Mouse (Mus musculus) cerebellum, adult 2 months (tissue): ENCODE measurements around the gene Ibsp. TPM values are rescaled to one million over a fixed set of nuclear protein-coding genes. Genes with fewer than 3 reads are reported as not detected.

Experiments
- DNase-seq, 2 experiments: peaks; one replicate each; pipeline ENCODE4 v3.0.0; 2021
- H3K27ac ChIP-seq: fragments of 200-500 bp; 2 replicates; pipeline ENCODE4 v1.5.1; 2012; ENCODE audit warnings: low read length, control low read depth, inconsistent platforms; ENCODE audit not compliant: insufficient read depth
- H3K27me3 ChIP-seq: fragments of 200-500 bp; 2 replicates; pipeline ENCODE4 v1.6.1; 2012; ENCODE audit warnings: inconsistent platforms, mild to moderate bottlenecking, low read length, moderate library complexity; ENCODE audit not compliant: control insufficient read depth, insufficient read depth
- H3K4me1 ChIP-seq: fragments of 200-500 bp; 2 replicates; pipeline ENCODE4 v1.6.1; 2011; ENCODE audit warnings: low read length; ENCODE audit not compliant: control insufficient read depth, insufficient read depth
- H3K4me3 ChIP-seq: fragments of 200-500 bp; replicated peaks from 2 replicates; pipeline ENCODE3; 2011; ENCODE audit warnings: mild to moderate bottlenecking, low read depth, low read length, control low read depth; ENCODE audit not compliant: insufficient read depth
- CTCF ChIP-seq: fragments of 200-500 bp; IDR thresholded peaks from 2 replicates; pipeline ENCODE4 v1.5.1; 2011; ENCODE audit warnings: low read depth, mild to moderate bottlenecking, control low read depth, low read length, moderate library complexity, borderline replicate concordance; ENCODE audit not compliant: insufficient read depth
- POLR2A ChIP-seq: fragments of 200-500 bp; IDR thresholded peaks from 2 replicates; pipeline ENCODE4 v1.6.1; 2011; ENCODE audit warnings: low read length, control low read depth, borderline replicate concordance; ENCODE audit not compliant: insufficient read depth
- WGBS: fragments of 180-500 bp; shearing (Covaris S2); methylation state at CpG from one replicate; pipeline ENCODE4 v1.1.7; 2018; 5-methylcytosine and 5-hydroxymethylcytosine counted together
- polyA plus RNA-seq: library from polyadenylated mRNA; depleted of rRNA; stranded (reverse); fragments of >200 nt; gene quantifications from 2 replicates; pipeline ENCODE4 v1.2.3, GENCODE M21; 2012

Gene Ibsp
- polyA plus RNA-seq, 1 experiment: 0.20 TPM

DNA sequence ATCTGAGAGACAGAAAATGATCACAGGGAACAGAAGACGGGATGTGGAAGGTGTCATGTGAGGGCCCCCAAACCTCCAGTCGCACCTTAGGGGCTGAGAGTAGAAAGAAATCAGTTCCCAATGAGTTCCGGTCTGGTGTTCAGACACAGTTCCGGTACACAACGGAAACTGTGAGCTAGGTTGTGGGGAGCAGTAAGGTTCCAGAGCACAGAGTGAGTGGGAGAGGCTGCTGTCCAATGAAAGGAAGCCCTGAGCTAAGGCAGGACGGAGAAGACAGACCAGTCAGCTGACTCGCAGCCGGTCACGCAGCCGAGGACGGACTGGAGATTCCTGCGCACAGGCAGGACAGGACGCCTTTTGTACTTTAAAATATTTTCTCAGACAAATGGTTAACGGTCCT lies 35.5 kb downstream of the Ibsp start:
- no peak overlapping the region for H3K27ac ChIP-seq
- 82% methylated on average over 14 of the region's 14 CpGs for WGBS
- H3K27me3 ChIP-seq: no peaks in the 10 kb centered on the region
- no peaks in the 10 kb centered on the region for H3K4me1 ChIP-seq
- DNase-seq: no peak
- H3K4me3 ChIP-seq: no peak overlapping the region
- TF ChIP-seq POLR2A (no peak), CTCF (no peak)

DNA sequence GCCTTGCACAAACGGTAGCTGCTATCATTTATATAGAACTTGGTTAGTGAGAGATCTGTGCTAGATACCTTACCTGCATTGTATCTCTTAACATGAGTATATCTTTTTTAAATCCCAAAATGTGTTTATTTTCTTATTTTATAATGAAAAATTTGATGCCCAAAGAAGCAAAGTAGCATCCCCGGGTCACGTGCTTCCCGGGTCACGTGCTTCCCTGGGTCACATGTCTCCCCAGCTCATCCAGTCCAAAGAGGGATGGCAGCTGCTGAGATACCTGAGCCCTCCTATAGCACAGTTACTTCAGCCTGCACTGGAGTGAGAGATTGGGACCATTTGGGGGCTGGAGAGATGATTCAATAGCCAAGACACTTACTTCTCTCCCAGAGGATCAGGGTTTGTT lies 37.0 kb downstream of the Ibsp start:
- no peak for TF ChIP-seq POLR2A
- no peak for TF ChIP-seq CTCF
- H3K27ac ChIP-seq: no peak overlapping the region
- DNase-seq: no peak
- no peaks in the 10 kb centered on the region for H3K27me3 ChIP-seq
- H3K4me1 ChIP-seq: no peaks in the 10 kb centered on the region
- 84% methylated on average over 5 of the region's 5 CpGs for WGBS
- no peak overlapping the region for H3K4me3 ChIP-seq

DNA sequence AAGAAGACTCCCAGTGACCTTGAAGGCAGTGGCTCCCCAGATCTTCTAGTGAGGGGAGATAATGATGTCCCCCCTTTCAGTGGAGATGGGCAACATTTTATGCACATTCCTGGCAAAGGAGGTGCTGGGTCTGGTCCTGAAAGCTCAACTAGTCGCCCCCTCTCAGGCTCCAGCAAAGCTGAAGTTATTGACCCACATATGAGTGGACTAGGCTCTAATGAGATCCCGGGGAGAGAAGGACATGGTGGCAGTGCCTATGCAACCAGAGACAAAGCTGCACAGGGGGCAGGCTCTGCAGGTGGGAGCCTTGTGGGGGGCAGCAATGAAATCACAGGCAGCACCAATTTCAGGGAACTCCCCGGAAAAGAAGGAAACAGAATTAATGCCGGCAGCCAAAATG lies 38.5 kb downstream of the Ibsp start:
- H3K27ac ChIP-seq: no peak overlapping the region
- no peaks in the 10 kb centered on the region for H3K27me3 ChIP-seq
- H3K4me1 ChIP-seq: no peaks in the 10 kb centered on the region
- 56% methylated on average over 4 of the region's 4 CpGs for WGBS
- no peak for TF ChIP-seq POLR2A
- TF ChIP-seq CTCF: no peak
- no peak overlapping the region for H3K4me3 ChIP-seq
- DNase-seq: no peak

DNA sequence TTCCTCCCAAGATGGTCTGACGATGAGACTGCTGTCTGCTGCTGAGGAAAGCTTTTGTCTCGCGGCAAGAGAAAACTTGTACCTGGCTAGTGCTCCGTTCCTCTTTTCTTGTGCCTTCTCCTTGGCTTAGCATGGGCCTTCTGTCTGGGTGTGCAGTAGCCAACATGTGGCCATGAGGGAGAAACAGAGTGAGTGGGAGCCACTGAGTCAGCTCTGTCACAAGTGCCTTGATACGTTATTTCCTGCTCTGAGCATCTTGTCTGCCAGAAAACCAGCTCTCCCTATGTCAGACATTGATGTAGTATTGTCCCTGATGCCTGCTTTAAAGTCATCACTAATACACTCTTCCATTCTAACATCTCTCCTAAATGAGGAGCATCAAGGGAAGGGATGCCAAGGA lies 40.0 kb downstream of the Ibsp start:
- DNase-seq: no peak

DNA sequence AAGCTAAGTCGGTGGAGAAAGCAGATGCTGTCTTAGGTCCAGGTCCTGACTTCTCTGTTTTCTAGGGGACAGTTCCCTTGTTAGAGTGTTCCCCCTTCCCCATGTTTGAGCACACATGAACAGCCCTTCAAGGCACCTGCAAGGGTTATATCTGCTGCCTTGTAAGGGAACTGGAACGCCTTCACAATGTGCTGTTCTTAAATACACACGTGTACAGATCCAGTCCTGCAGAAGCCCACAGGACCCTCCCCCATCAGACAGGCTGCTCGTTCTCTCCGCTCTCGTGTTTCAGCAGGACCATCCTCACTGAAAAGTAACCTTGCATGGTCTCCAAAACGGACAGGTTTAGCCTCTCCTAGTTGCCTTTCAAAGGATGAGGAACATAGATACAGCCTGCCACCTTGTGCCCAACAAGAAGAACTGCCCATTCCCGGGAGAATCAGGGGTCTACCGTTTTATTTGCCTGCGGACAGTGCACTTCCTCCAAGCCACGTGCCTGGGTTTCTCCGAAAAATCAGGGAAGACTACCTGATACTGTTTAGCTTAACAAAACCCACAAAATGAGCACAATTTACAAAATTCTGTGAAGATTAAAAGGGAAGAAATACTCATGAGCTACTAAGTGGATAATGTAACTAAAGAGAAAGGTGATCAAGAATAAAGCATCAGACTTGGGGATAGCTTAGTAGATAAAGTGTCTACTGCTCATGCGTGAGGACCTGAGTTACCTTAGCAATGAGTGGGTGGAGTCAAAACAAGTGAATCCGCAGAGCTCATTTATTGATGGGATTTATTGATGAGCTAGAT lies 40.9 kb downstream of the Ibsp start:
- H3K27ac ChIP-seq: no peak overlapping the region
- H3K4me1 ChIP-seq: no peaks in the 10 kb centered on the region
- H3K4me3 ChIP-seq: no peak overlapping the region
- TF ChIP-seq CTCF (peak; percentile 68; the same call in 1 of the 2 replicates), POLR2A (no peak)
- DNase-seq: peak; percentile 7 to 12
- 21% methylated on average over 14 of the region's 14 CpGs for WGBS
- H3K27me3 ChIP-seq: no peaks in the 10 kb centered on the region

More for the DNA sequence above, 40.0 kb downstream of the Ibsp start:
- TF ChIP-seq CTCF (no peak), POLR2A (no peak)
- H3K4me1 ChIP-seq: no peaks in the 10 kb centered on the region
- 79% methylated on average over 5 of the region's 5 CpGs for WGBS
- H3K4me3 ChIP-seq: no peak overlapping the region
- H3K27ac ChIP-seq: no peak overlapping the region
- no peaks in the 10 kb centered on the region for H3K27me3 ChIP-seq

DNA sequence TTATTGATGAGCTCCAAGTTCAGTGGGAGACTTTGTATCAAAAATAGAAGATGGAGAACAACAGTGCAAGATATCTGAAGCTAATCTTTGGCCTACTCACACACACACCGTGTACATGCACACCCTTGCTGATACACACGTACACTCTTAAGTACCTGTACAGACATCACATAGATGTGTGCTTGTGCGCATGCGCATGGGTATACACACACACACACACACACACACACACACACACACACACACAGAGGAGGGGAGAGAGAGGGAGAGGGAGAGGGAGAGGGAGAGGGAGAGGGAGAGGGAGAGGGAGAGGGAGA lies 41.5 kb downstream of the Ibsp start:
- TF ChIP-seq POLR2A: no peak
- no peak for TF ChIP-seq CTCF
- DNase-seq: no peak
- no peaks in the 10 kb centered on the region for H3K27me3 ChIP-seq
- H3K27ac ChIP-seq: no peak overlapping the region
- H3K4me1 ChIP-seq: no peaks in the 10 kb centered on the region
- no peak overlapping the region for H3K4me3 ChIP-seq
- 87% methylated on average over 3 of the region's 4 CpGs for WGBS

DNA sequence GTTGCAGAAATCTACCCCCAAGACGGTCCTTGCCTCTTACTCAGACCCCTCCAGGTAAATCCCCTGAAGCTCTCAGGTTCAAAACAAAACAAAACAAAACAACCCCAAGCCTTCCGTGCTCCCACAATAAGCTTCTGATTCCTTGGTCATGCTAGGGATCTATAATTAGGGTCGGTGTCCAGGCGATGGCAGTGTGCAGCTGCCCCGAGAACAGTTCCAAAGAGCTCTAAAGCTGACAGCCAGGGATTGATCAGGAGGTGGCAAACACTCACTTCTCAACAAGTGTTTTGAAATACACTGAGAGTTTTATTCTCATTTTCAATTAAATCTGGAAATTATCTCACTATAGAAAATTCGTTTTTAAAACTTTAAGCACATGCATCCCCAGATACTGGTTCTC lies 43.9 kb downstream of the Ibsp start:
- H3K4me3 ChIP-seq: no peak overlapping the region
- 19% methylated on average over 6 of the region's 6 CpGs for WGBS
- H3K4me1 ChIP-seq: no peaks in the 10 kb centered on the region
- DNase-seq: no peak
- H3K27me3 ChIP-seq: no peaks in the 10 kb centered on the region
- no peak overlapping the region for H3K27ac ChIP-seq
- TF ChIP-seq POLR2A (no peak), CTCF (no peak)

DNA sequence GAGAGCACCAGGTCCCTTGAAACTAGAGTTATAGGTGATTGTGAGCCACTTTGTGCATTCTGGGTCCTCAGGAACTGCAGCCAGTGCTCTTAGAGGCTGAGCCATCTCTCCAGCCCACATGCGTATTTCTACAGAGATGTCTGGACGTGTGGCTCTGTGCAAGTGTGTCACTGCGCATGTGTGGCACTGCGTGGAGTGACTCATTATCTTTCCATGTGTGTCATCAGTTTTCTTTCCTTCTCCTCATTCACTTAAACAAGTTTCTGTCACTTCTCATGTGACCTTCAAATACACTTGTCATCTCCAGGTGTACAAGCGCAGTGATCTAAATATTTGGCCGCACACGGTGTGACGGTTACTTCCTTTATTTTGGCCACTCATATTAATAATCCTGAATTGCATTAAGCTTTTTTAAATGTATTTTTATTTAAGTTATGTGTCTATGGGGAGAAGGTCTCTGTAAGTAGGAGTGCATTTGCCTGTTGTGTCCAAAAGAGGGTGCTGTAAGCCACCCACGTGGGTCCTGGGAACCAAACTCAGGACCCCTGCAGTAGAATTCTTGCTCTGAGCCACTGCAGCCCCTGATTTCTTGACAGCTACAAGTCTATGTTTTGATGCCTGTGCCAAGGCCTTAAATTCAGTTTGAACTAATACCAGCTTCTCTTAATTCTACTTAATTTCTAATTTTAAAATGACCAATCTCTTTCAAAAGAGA lies 45.7 kb downstream of the Ibsp start:
- Histone ChIP-seq H3K4me3 (no peak overlapping the region), H3K27me3 (no peaks in the 10 kb centered on the region), H3K4me1 (no peaks in the 10 kb centered on the region), H3K27ac (no peak overlapping the region)
- WGBS: 73% methylated on average over 9 of the region's 9 CpGs
- DNase-seq: no peak
- TF ChIP-seq POLR2A (no peak), CTCF (peak; percentile 24; the same call in 1 of the 2 replicates)
